Mouse (Mus musculus) cerebral cortex, adult 2 months (tissue): Measurements from ENCODE around the gene Per2.

Experiments used
- WGBS: fragments of 180-500 bp; shearing (Covaris S2); methylation state at CpG from one replicate; pipeline ENCODE4 v1.1.7; 2018; 5-methylcytosine and 5-hydroxymethylcytosine counted together

Per2 gene

DNA sequence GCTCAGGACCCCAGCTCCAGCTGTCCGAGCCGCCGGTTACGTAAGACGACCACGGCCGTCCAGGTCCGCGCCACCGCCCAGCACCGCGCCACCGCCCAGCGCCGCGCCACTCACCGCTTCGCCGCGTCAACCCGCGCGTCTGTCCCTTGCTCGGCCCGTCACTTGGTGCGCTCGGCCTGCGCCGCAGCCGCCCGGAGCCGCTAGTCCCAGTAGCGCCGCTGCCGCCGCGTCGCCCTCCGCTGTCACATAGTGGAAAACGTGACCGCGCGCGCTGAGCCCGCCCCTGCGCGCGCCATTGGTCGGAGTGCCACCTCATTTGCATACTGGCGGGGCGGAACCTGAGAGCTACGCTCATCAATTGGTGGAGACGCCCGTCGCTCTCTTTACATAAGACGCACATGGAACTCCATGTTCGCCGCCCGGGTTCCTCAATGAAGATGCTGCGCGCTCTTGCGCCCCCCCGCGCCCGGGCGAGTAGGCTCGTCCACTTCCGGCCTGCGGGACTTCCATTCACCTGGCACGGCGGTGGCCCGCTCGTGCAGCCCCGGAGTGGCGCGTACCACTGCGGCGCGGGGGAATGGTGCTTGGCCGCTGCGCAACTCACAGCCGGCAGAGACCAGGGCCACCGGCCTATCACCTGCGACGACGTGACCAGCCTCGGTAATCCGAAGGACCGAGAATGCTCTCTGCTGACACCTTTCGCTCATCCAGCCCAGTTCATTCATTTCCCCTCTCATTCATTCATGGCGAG, at the start of gene Per2:
Gene Per2, minus strand, starts transcription at position 266 of the 751 bp plus-strand sequence.
- WGBS, result under 1% methylated on average over 91 of the region's 91 CpGs

DNA sequence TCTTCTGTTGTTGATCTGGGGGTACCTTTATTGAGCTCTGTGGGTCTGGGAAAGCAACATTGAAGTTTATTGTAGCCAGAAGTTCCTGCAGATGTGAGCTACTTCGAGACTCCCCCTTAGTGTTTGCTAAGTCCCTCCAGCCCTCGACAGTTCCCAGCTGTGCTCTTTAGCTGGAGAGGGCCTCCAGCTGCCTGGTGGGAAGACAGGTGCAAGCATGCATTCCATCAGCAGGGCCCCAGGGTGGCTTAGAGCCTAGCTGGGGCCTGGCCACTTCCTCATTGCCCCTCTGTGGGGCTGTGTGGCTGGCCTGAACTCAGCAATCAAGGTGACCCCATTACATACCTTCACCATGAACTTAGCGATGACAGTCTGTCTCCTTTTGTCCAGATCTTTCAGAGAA, 45.5 kb upstream of the Per2 start:
- WGBS, result 71% methylated on average over 3 of the region's 3 CpGs

DNA sequence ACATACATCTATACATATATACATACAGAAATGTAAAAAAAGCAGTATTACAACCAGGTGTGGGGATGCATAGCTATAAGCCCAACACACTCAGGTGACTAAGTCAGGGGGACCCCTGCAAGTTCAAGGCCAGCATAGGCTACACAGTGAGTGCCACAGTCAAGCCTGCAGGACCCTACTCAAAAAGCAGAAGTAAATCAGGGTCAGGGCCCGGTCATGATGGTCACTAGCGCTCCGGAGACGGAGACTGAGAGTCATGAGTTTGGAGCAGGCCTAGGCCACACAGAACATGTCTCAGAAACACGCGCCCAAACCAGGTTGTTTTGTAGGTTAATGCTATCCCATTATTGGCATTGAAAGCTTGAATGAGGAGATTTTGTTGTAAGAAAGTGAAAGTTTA, 39.5 kb upstream of the Per2 start:
- WGBS, result 90% methylated on average over 6 of the region's 6 CpGs

DNA sequence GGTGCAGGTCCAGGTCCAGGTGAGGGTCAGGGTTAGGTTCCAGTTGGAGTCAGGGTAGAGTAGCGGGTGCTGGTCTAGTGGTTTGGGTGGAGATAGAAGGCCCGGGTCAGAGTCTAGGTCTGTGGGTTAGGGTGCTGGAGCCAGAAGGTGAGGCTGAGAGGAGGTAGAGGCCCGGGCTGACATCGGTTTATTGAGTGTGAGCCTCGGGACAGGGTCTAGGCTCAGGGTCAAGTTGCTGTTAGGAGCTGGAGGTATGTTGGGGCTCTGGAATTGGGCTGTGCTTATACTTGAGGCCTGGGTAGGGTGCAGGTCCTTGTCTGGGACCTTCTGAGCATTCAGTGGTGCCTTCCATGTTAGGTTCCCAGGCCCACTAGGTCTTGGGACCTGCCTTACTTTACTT, 36.2 kb upstream of the Per2 start:
- WGBS, result 52% methylated on average over 5 of the region's 5 CpGs

DNA sequence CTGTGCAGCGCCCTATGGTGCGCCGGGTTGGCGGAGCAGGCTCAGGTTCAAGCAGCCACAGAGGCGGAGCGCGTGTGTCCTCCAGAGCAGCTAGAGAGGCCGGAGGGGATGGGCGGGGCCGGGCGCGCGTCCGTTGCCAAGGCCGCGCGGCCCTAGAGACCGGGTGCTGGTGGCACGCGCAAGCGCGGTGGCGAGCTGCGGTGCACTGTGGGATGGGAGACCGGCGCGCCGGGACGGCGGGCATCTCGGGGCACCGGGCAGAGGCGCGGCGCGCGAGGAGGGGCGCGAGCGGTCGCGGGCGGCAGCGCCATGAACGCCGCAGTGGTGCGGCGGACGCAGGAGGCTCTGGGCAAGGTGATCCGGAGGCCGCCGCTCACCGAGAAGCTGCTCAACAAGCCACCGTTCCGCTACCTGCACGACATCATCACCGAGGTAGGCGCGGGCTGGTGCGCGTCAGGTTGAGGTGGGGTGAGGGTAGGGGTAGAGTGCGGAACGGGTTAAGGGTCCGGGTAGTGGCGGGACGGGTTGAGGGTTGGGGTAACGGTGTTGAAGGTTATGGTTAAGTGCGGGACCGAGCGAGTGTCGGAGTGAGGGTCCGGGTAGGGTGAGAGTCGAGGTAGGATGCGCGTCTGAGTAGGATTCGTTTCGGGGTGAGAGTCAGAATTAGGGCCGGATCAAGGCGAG, 35.5 kb upstream of the Per2 start, which contains the start of gene Traf3ip1:
Gene Traf3ip1, plus strand, starts transcription at position 191 of the 684 bp plus-strand sequence.
- WGBS, result under 1% methylated on average over 79 of the region's 79 CpGs

DNA sequence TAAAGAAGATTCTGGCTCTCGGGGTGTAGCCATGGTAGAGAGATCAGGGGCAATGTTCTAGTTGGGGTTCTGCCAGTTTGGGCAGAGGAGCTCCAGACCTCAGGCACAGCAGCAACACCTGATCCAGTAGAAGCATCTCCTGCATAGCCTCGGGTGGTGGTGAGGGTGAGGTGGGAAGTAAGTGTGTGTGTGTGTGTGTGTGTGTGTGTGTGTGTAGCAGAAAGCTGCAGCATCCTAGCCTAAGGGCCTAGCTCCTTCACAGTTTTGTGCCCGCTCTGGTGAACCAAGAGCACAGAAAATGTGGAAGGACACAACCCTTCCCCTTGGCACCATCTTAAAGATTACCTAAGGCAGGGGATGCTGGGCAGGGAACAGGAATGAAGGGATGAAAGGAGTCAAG, 34.8 kb upstream of the Per2 start:
- 49% methylated on average over 3 of the region's 3 CpGs for WGBS

DNA sequence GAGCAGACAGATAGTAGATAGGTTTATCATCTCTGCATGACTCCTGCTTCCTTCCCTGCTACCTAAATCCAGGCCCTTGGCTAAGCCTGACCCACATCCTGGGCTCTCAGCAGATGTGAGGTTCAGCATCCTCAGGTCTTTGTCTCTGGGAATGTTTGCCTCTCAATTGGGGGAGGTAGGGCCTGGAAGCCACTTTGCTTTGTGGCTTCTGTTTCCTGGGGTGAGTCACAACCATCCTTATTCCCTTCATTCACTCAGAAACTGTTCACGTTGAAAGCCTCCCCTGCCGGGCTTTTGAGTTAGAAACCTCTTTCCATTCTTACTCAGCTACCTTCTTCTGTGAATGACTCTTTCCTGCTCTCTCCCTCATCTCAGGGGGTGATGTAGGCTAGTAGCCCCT, 33.6 kb upstream of the Per2 start:
- WGBS, result 35% methylated on average over 2 of the region's 2 CpGs

DNA sequence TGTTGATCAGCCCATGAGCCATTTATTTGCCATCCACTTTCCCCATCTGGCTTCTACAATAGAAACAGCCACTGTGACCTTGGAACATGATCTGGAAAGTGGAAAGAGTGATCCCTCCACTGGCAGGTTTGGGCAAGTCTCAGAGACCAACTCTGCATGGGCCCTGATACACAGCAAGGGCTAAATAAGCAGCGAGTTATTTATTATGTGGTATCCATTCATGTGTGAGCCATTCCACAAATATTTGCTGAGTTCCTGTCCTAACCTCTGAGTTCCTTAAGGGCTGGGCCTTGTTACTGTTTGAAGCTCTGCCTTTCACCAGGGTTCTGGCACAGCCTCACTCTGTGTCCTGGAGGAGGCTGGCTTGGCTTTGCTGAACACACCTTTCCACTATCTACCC, 31.2 kb upstream of the Per2 start:
- 82% methylated on average over 1 of the region's 1 CpGs for WGBS

DNA sequence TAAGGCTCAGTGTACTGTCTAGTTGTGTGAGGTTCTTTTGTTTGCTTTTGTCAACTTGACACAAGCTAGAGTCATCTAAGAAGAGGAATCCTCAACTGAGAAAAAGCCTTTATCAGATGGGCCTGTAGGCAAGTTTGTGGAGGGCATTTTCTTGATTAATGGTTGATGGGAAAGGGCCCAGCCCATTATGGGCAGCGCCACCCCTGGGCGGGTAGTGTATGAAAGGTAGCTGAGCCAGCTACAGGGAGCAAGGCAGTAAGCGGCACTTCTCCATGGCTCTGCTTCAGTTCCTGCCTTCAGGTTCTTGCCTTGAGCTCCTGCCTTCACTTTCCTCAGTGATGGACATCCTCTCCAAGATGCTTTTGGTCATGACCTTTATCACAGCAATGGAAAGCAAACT, 27.0 kb upstream of the Per2 start:
- 89% methylated on average over 3 of the region's 3 CpGs for WGBS

DNA sequence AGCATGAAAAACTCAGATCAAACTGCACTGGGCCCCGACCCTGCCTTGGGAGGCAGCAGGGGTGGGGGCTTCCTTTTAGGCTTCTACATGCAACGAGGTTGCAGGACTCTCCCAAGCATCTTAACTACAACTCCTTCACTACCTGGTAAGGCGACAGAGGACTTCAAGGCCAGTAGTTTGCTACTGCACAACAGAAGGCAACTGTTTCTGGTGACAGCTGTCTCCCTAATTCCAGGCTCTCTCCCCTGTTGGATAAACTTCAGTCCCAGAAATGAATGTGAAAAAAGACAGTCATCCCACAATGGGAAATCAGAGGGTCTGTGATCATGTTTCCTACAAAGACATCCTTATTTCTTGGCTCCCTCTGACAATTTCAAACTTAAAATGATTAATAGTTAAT, 26.3 kb upstream of the Per2 start:
- 80% methylated on average over 3 of the region's 3 CpGs for WGBS

DNA sequence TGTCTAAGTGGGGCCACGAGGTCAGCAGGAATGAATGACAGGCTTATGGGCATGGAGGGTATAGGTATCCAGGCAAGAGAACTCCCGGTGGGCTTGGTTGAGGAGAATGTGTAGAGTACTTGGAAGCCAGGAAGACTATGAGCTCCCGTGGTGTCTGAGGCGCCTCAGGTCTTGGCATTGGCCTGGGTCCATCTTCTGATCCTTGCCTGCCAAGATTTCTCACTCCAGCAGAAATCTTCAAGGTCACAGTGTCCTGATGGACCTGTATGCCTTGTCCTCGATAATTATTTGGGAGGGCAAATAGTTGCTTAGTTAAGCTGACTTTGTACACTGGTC, 24.9 kb upstream of the Per2 start:
- 69% methylated on average over 5 of the region's 5 CpGs for WGBS

DNA sequence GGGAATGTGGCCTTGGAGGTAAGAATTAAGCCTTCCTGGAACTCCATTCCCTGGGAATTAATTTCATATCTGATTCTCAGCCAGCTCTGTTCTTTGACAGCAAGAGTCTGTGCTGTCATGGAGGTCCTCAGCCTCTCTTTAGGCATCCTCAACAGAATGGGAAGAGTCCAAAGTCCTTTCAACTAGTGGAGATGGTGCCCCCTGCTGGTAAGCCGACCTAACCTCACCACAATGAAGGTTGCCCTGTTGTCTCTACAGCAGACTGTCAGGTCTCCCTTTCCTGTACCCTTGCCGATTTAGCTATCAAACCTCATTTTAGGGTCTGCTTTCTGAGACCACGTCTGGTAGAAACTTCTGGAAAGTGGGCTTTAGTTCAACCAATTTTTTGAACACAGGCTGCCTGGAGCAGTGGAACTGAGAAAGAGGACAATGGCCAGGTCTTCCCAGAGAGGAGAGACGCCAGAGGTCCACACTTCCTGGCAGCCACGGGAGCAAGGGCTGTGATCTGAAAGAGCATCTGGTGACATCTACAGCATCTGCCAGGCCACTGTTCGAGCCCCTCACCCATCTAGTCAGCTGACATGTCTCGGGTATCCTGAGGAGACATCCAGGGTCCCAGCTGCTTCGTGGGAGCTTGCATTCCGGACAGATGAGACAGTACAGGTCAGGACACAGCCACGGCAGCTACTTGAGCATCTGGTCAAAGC, 24.3 kb upstream of the Per2 start:
- 58% methylated on average over 10 of the region's 10 CpGs for WGBS

DNA sequence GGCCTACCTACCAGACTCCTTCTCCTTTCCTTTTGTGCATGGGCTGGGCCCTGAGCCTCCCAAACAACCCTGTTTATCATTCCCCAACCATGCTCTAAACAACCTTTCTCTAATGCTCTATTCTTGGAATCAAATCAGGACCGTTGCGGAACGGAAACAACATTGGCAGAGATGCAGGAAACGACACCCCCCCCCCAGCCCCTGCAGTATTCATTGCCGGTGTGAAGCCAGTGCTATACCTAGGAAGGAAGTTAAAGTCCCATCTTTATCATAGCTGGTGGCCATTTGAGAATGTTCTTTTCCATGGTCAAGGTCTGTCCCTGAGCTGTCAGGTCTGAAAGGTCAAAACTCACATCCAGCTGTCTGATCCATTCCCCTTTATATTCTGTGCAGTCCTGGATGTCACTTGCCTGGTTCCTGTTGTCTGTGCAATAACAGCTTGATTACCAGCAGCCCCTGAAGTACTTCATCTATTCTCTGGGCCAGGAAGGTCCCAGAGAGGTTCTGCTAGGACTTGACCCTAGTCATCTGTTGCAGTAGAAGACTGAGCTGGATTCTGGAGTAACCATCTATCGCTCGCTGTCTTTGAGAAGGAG, 23.6 kb upstream of the Per2 start:
- 57% methylated on average over 7 of the region's 7 CpGs for WGBS

DNA sequence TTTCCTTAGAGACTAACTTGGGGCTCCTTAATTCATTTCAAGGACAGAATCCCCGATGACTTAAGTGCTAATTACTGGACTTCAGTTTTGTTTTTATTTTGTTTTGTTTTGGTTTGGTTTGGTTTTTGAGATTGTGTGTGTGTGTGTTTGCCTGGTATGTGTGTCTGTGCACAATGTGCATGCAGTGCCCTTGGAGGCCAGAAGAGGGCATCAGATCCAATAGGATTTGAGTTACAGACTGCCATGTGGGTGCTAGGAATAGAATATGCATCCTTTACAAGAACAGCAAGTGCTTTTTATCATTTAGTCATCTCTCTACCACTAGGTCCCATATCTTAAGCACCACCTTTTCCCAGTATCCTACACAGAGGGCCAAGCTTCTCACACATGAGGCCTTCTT, 19.8 kb upstream of the Per2 start:
- 97% methylated on average over 1 of the region's 1 CpGs for whole genome bisulfite sequencing

DNA sequence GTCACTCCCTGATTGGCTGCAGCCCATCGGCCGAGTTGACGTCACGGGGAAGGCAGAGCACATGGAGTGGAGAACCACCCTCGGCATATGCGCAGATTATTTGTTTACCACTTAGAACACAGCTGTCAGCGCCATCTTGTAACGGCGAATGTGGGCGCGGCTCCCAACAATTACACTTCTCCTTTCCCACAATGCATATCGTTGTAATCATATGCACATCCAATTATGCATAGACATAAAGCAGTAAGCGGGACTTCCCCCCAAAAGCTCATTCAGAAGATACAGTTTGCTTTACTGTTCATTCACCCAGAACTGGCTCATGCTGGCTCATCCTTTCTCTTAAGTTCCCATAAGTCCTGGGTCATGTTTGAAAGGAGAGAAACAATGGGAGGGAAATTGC, 19.0 kb upstream of the Per2 start:
- WGBS, result 96% methylated on average over 13 of the region's 13 CpGs

DNA sequence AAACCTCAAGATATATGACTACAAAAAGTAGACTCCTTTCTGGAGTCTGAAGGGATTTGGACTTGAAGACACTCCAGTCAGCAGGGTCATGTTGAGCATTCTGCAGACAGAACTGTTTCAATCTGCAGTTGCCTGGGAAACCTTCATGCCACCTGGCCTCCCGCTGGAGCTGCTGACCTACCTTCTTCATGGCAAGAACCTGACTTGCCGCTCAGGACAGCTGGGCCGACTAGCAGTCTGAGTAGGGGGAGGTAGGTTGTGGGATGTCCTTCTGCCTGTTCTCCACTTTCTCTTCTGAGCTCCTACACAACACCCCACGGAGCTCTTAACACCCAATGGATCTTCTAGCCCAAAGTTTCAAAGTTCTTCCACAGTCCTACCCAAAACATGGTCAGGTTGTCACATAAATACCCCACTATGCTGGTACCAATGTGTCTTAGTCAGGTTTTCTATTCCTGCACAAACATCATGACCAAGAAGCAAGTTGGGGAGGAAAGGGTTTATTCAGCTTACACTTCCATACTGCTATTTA, 10.8 kb upstream of the Per2 start:
- WGBS, result 84% methylated on average over 4 of the region's 4 CpGs

DNA sequence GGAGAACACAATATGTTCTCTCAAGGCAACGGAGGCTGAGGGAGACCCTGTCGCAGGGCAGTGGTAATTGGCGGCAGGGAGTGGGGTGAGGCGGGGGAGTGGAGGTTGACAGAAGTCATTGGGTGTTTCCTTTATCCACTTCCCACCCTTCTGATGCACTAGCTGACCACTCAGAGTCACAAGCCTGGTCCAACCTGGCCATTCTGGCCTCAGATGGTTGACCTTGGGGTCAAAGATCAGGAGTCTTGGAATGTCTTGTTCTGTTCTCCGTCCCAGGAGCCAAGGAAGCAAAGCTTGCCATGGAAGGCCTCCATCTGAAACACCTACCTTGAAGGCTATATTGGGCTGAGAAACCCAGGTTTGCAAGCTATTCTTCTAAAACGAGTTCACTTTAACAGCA, 7.1 kb upstream of the Per2 start:
- 92% methylated on average over 6 of the region's 6 CpGs for WGBS

DNA sequence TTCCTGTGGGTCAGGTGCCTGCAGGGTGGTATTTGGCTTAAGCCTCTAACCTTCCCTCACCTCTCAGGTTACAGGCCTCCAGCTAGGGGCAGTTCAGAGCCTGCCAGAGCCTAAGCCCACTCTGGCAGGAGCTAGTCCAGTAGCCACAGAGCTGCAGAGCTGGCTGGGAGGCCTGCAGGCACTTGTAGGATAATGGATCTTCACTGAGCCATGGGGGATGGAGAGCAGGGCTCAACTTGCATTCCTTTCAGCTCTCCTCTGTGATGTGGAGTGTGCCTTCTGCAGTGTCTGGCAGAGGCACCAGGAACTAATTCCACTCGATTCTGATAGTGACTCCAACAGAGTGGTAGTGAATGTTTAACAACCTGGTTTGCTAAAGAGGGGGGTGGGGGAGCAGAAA, 6.1 kb upstream of the Per2 start:
- WGBS, result 42% methylated on average over 1 of the region's 1 CpGs

DNA sequence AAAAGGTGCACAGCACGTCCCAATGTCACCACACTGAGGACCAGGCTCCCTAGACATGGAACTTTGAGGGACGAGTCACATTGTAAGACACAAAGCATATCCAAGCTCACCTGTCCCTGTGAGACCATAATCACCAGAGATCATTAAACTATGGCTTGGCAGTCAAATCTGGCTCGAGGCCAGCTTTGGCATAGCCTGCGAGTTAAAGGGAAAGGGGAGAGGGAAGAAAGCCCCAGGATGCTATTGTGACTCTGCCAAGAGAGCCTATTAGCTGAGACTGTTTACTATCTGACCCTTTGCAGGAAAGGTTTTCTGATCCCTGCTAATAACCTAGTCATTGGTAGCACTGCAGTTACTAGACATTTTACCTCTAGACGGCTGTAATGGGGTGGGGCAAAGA, 5.3 kb upstream of the Per2 start:
- 49% methylated on average over 5 of the region's 5 CpGs for WGBS

DNA sequence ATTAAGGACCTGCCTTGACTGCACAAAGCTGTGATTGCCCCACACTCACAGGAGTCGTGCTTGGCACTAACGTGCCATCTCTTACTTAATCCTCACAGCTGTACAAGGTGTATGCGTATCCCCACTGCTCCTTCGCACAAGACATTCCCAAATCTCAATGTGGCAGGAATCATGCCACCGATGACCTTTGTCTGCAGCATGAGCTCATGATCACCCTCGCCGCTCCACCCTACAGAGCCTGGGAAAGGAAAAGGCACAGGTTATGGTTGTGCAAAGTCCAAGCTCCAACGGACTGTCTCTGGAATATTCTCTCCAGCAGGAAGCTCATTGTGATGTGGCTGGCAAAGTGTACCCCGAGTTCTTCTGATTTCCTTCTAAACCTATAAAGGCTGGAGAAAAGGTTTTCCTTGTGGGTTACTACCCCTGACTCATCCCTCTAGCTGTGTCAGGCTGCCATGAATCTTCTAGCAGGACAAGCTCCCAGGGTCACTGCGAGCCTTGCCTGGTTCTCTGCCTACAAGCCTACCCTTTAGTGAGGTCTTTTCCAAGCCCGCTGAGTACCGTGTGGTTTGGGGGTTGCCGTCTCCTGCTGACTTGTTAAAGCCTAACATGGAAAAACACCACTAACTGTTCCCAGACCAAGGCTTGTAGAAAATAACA, 4.3 kb upstream of the Per2 start:
- WGBS, result 88% methylated on average over 13 of the region's 13 CpGs

DNA sequence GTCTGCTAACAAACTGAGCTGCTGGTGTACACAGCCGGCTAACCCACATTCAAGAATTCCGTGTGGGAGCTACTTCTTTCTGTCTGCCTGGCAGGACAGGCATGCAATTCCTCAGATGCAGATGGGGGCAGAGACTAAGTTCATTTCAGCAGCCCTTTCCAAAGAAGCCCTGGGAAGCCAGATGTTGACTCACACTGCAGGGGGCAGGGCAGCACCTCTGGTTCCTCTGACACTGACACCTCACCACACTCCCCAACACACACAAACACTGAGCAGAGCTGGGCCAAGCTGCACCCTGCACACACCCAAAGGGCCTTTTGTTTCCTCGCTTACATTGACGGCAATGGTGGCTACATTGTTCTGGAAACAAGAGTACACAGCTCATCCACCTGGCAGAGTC, 1.4 kb upstream of the Per2 start:
- WGBS, result 41% methylated on average over 4 of the region's 4 CpGs

DNA sequence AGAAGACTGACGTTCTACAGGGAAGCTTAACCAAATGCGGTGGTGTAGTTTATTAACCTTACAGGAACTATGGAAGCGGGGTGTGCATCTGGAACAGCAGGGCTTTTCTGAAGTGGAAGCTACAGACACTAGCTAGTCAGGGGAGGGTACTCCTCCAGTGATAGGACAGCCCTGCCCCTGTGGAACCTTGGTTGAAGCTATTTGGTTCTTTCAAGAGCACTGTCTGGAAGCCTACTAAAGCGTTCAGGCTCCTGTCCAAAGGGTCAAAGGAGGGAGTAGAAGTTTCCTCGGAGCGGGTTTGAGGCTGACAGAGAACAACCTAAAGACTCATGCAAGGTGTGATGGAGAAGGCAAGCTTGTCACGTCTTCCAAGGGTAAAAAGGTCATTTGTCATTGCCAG, 945 bp upstream of the Per2 start:
- 37% methylated on average over 7 of the region's 7 CpGs for WGBS
